Mouse (Mus musculus): ENCODE results near the gene Pkd1l1.

- TF ChIP-seq E2F4 (IDR thresholded peaks at IDR 0.05; ENCODE audit: insufficient replicate concordance, low read depth, low read length) = no peak
- TF ChIP-seq ZC3H11A (IDR thresholded peaks at IDR 0.05; ENCODE audit: low read depth, low read length) = no peak
- no peak for TF ChIP-seq ELF1 (IDR thresholded peaks at IDR 0.05; ENCODE audit: low read depth, low read length)
- TF ChIP-seq POLR2AphosphoS2 (IDR thresholded peaks at IDR 0.05; ENCODE audit: low read depth, low read length) = no peak
- no peak for TF ChIP-seq CTCF (conservative IDR thresholded peaks at IDR 0.05 in 1 of 2, IDR thresholded peaks at IDR 0.05 in 1 of 2; ENCODE audit: low read depth in 2 of 2, low read length in 2 of 2)
- no peak for TF ChIP-seq HCFC1 (IDR thresholded peaks at IDR 0.05; ENCODE audit: low read depth, low read length)
- no peak for TF ChIP-seq JUND (conservative IDR thresholded peaks at IDR 0.05; ENCODE audit: low read depth, low read length)
Measured at GRCm38 (mm10) chr11:8836176-8836575, 136.9 kb downstream of the Pkd1l1 start.

Data from CH12.LX (cell line).